Mouse (Mus musculus) stomach, embryonic 14.5 days (tissue): ENCODE measurements around the gene Rslcan18. TPM values are rescaled to one million over a fixed set of nuclear protein-coding genes. Genes with fewer than 3 reads are reported as not detected.

Source experiments
- ATAC-seq: fragments of 200-750 bp; cut with Nextera tagmentation; 2 replicates; pipeline ENCODE4 v1.8.0; 2017; ENCODE audit warnings: low read depth, moderate TSS enrichment; ENCODE audit not compliant: insufficient number of reproducible peaks, insufficient read depth, low FRiP score
- H3K27ac ChIP-seq: fragments of 300-500 bp; sonication (generic); 2 replicates; pipeline ENCODE4 v1.5.1; 2014; ENCODE audit warnings: mild to moderate bottlenecking, low read length, moderate library complexity, mixed read lengths
- H3K27me3 ChIP-seq: fragments of 300-500 bp; sonication (generic); 2 replicates; pipeline ENCODE4 v1.6.1; 2014; ENCODE audit warnings: low read length, control low read depth, mixed read lengths; ENCODE audit not compliant: control insufficient read depth, insufficient read depth
- H3K36me3 ChIP-seq: fragments of 300-500 bp; sonication (generic); 2 replicates; pipeline ENCODE4 v1.6.1; 2014; ENCODE audit warnings: mild to moderate bottlenecking, control low read depth, low read length, moderate library complexity, mixed read lengths; ENCODE audit not compliant: control insufficient read depth, insufficient read depth
- H3K4me1 ChIP-seq: fragments of 300-500 bp; sonication (generic); 2 replicates; pipeline ENCODE4 v1.6.1; 2014; ENCODE audit warnings: low read length, control low read depth, mixed read lengths; ENCODE audit not compliant: control insufficient read depth, insufficient read depth
- H3K4me2 ChIP-seq: fragments of 300-500 bp; sonication (generic); replicated peaks from 2 replicates; pipeline ENCODE4 v1.6.1; 2014; ENCODE audit warnings: low read depth, low read length, control low read depth
- H3K4me3 ChIP-seq: fragments of 300-500 bp; sonication (generic); 2 replicates; pipeline ENCODE4 v1.5.1; 2014; ENCODE audit warnings: low read depth, low read length, control low read depth
- H3K9ac ChIP-seq: fragments of 300-500 bp; sonication (generic); replicated peaks from 2 replicates; pipeline ENCODE4 v1.6.1; 2014; ENCODE audit warnings: low read depth, mild to moderate bottlenecking, control low read depth, low read length, moderate library complexity, mixed read lengths
- H3K9me3 ChIP-seq: fragments of 300-500 bp; sonication (generic); 2 replicates; pipeline ENCODE4 v1.6.1; 2016; ENCODE audit warnings: low read depth, low read length, control low read depth; ENCODE audit not compliant: control insufficient read depth
- WGBS: fragments of 180-500 bp; shearing (Covaris S2); extraction: QIAGEN DNeasy Blood & Tissue Kit; methylation state at CpG from one replicate; pipeline ENCODE4 v1.1.7; 2014; 5-methylcytosine and 5-hydroxymethylcytosine counted together
- polyA plus RNA-seq: library from polyadenylated mRNA; unstranded; fragments of >200 nt; fragmentation: Nextera tagmentation; extraction: Ambion mirVana; gene quantifications from 2 replicates; pipeline ENCODE4 v1.2.1, GENCODE M21; 2014

The Rslcan18 gene
- polyA plus RNA-seq, 1 experiment from 2014 or later: 0.51 TPM

DNA sequence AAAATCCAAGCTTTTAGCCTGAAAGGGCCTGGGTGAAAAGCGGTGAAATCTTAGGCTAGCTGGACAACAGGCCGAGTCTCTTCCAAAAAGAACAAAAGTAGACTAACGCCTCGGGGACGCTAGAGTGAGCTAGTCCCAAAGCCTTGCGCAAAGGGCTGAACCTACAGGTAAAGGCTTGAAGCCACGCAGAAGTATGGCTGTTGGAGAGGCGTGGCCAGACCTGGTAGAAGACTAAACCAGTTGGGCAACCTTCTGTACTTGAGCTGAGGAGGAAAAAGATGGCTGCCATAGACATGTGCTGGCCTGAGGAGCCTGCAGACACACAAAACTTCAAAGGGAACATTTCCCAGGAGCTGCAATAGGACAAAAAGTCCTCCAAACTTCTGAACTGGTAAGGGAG, 50.7 kb downstream of the Rslcan18 start:
- Histone ChIP-seq H3K9ac (no peak overlapping the region), H3K27me3 (no peaks in the 10 kb centered on the region), H3K4me1 (no peaks in the 10 kb centered on the region), H3K36me3 (peaks cover 9% of the 10 kb centered on the region), H3K4me3 (no peak overlapping the region), H3K9me3 (peaks cover 4% of the 10 kb centered on the region), H3K27ac (no peak overlapping the region), H3K4me2 (no peak overlapping the region)
- 93% methylated on average over 8 of the region's 8 CpGs for WGBS
- no peak for ATAC-seq

DNA sequence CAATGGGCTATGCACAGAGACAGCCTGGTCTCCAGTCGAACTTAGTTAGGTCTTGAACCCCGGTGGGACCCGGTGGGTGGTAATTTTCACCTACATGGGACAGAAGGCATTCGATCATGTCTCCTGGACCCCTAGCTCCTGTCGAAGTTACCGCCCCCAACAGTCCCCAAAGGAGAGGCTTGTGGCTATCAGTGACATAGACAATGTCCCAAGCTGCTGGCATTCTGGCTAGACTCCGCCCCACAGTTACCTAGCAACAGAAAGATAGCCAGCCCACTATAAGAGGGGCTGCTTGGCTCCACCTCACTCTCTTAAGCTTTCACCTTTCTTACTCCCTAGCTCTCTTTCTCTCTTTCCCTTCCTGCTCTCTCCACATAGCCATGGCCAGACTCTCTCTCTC, 53.6 kb downstream of the Rslcan18 start:
- WGBS: 46% methylated on average over 7 of the region's 7 CpGs
- no peak for ATAC-seq
- Histone ChIP-seq H3K4me2 (no peak overlapping the region), H3K27me3 (no peaks in the 10 kb centered on the region), H3K4me1 (no peaks in the 10 kb centered on the region), H3K27ac (no peak overlapping the region), H3K36me3 (no peaks in the 10 kb centered on the region), H3K4me3 (no peak overlapping the region), H3K9me3 (no peaks in the 10 kb centered on the region), H3K9ac (no peak overlapping the region)

DNA sequence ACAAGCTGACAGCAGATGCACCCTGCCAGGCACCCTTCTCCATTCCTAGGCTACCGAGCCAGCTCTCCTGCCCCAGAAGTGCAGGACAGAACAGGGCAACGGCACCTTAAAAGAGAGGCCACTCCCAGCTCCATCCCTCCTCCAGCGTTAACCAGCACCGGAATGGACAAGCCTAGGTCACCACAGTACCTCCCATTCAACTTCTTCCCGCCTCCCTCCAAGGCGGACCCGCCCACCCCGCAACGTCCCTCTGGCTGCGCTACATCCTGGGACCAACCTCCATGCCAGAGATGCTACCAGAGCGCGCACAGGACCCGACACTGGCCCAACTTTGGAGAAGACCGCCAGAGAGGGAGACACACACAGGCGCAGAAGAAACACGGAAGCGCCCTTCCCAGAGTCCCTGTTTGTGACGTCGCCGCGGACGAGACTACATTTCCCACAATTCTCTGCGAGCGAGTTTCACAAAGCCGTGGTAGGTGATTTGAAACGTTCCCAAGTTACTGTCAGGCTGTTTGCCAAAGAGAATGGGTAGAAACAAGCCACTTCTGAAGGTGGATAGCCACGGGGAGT, 55.2 kb downstream of the Rslcan18 start, which contains the start of gene Zfp712:
Gene Zfp712 (minus strand): TSS at position 385 of the 573 bp plus-strand sequence.
- 0% methylated on average over 27 of the region's 27 CpGs for WGBS
- H3K9ac ChIP-seq: peak within 1 kb of the TSS; percentile 50
- H3K27ac ChIP-seq: peak within 1 kb of the TSS; percentile 82; the same call in 1 of the 2 replicates
- peak within 1 kb of the TSS; percentile 64 for H3K4me3 ChIP-seq
- H3K27me3 ChIP-seq: no peaks in the 10 kb centered on the region
- H3K9me3 ChIP-seq: no peaks in the 10 kb centered on the region
- H3K36me3 ChIP-seq: no peaks in the 10 kb centered on the region
- peak within 1 kb of the TSS; percentile 72 for H3K4me2 ChIP-seq
- peak; percentile 97 for ATAC-seq
- H3K4me1 ChIP-seq: no peaks in the 10 kb centered on the region

DNA sequence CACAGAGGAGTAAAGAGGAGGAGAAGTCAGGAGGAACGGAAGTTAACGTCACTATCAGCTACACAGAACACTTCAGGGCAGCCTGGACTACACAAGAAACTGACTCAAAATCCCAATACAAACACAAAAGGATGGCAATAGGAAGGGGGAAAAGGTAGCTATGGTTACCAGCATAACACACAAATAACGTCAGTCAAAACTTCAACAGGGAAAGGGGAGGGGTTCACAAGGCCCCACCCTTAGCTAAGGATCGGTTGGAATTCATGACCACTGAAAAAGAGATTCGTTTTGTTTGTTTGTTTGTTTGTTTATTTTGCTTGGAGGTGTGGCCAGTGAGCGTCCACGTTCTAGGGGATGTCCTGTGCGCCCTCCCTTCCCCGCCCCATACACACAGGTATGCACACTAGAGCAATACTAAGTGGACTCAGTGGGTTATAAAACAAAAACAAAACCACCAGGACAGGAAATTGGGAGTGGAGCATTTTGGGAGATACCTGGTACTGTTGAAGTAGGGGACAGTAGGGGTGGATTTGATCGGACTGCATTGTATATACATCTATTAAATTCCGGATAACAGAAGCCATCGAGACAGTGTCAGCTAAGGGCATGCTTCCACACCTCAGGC, 55.8 kb downstream of the Rslcan18 start:
- Histone ChIP-seq H3K4me3 (peak overlapping the region; percentile 64), H3K36me3 (no peaks in the 10 kb centered on the region), H3K4me2 (peak overlapping the region; percentile 72), H3K9me3 (no peaks in the 10 kb centered on the region), H3K9ac (peak overlapping the region; percentile 50), H3K4me1 (no peaks in the 10 kb centered on the region), H3K27me3 (no peaks in the 10 kb centered on the region), H3K27ac (no peak overlapping the region; the same call in 1 of the 2 replicates)
- 3% methylated on average over 12 of the region's 12 CpGs for WGBS
- ATAC-seq: peak; percentile 16; the same call in 1 of the 2 replicates

Other genes starting within 250 kb of the Rslcan18 start
- 1.3 and 2.4 TPM in 2 replicates for gene Gm10767, start 211.3 kb downstream of the Rslcan18 start, polyA plus RNA-seq
- gene Zfp712, start 55.1 kb downstream of the Rslcan18 start, polyA plus RNA-seq: 4.8 and 5.0 TPM in 2 replicates
- gene Zfp708, start 18.3 kb downstream of the Rslcan18 start, polyA plus RNA-seq: 6.6 and 7.6 TPM in 2 replicates
- 4.1 and 4.5 TPM in 2 replicates for gene Gm28557, start 7.7 kb downstream of the Rslcan18 start, polyA plus RNA-seq
- gene Zfp759, start 5.4 kb upstream of the Rslcan18 start, polyA plus RNA-seq: 2.3 and 3.0 TPM in 2 replicates
- gene Rsl1, start 56.9 kb upstream of the Rslcan18 start, polyA plus RNA-seq: 6.1 and 6.4 TPM in 2 replicates
- gene Zfp455, start 78.2 kb upstream of the Rslcan18 start, polyA plus RNA-seq: 1.8 and 2.2 TPM in 2 replicates
- gene Zfp458, start 162.2 kb upstream of the Rslcan18 start, polyA plus RNA-seq: 3.2 TPM in 2 replicates
- gene Zfp457, start 190.2 kb upstream of the Rslcan18 start, polyA plus RNA-seq: 0.64 and 1.1 TPM in 2 replicates
- 2.8 and 3.4 TPM in 2 replicates for gene Zfp595, start 216.3 kb upstream of the Rslcan18 start, polyA plus RNA-seq
- gene Gm28044, start 244.3 kb upstream of the Rslcan18 start, polyA plus RNA-seq: not detected in 2 replicates
- gene Zfp953, start 244.3 kb upstream of the Rslcan18 start, polyA plus RNA-seq: 1.5 and 1.8 TPM in 2 replicates